Mouse (Mus musculus) cerebellum, postnatal 4 days (tissue): ENCODE data around the gene Adcy6.

Experiments
- DNase-seq, 2 experiments: peaks; one replicate each; pipeline ENCODE4 v3.0.0; 2022; ENCODE audit warnings: low spot score in 2 of 2, mixed read lengths in 1 of 2

Gene Adcy6

DNA sequence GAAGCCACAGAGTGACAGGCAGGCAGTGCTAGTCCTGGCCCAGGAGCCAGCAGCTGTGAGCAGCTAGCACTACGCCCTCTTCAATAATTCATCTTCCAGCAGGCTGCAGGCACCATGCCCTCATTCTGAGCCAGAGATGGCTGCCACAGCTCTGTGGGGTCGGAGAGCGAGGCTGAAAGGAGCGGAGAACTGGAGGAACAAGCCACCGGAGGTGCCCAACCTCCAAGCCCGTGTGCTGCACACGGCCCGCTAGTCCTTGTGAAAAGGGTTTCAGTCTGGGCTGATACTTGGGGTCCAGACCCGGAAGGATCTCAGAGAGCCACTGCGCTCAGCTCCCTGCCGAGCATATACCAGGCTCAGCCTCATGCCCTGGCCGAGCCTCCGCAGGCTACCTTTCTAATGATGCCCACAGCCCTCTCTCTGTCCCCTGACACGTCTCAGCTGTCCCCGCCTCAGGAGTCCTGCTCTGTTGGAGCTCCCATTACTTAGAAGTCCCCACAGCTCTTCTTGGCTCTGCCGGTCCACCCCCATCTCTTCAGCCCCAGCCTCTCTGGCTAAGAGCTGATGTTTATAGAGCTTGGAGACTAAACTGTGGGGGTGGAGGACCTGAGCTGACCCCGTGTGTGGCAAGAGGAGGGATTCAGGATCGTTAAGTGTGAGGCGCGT lies 18.8 kb upstream of the Adcy6 start:
- no peak for DNase-seq

DNA sequence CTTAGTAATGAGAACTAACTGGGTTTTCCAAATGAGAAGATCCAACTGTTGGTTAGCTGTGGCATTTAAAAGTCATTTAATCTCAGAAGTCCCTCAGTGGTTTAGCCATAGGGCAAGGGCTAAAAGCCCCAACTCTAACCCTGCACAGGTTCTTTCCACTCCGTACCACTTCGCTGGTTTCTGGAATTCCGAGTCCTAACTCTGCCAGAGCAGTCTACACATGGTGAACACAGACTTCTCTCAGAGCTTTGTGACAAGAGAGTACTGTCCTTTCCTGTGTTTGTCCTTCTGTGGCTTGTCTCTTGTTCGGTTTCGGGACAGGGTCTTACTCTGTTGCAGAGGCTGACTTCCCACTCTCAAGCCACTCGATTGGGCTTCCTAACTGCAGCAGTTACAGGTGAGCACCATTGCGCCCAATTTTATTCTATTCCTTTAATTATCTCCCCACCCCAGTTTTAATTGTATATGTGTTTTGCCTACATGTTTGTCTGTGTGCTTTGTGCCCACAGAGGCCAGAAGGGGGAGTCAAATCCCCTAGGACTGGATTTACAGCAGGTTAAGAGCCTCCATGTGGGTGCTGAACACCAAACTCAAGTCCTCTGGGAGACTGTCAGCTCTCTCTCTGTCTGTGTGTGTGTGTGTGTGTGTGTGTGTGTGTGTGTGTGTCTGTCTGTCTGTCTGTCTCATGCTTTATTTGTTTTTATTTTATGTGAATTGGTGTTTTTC lies 16.8 kb upstream of the Adcy6 start:
- DNase-seq: no peak

DNA sequence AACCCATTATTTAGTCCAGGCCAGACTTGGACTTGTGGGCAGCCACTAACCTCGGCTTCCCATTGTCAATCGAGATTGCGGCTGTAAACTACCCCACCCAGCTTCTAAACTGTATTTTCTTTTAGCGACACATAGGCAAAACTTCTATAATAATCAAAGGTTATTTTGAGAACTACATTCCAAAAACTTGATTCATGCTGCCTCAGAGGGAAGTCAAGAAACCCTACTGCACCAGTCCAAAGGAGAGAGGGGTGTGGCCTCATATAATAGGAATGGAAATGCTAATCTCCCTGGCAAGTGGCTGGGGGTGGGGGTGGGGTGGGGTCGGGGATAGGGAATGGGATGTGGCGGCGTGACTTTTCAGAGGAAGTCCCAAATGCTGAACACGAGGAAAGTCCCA lies 16.2 kb upstream of the Adcy6 start:
- no peak for DNase-seq

DNA sequence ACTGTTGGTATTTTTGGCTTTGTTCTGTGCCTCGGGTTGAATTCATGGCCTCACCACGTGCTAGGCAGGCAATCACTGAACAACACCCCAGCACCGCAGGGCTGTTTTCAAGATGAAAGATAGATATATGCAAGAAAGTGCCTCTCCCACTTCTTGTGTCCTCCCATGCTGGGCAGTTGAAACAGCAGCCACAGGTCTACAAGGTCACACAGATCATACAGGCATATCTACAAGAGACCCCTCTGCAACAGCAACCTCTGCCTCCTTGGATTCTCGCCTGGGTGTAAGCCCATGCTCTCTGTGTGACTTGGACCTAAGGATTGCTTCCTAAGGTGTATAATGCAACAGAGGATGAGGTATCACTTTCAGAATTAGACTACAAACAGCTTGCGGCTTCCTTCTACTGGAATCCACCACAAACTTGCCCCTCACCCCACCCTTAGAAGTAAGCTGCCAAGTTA lies 13.5 kb upstream of the Adcy6 start:
- no peak for DNase-seq

DNA sequence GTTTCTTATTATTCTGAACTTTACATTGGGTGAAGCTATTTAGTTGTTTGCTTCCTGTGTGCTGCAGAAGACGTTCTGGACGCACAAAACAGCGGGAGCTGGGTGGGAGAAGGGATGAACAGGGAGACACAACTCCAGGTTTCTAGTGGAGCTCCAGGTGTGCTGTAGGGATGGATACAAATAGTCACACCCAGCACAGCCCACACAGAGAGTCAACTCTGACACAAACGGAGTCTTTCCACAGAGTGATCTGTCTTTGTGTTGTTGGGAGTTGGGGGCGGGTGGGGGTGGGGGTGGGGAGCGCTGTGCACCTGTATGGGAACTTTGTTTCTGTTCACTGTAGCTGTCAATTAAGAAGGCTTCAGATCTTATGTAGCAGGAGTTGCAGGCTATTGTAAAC lies 12.8 kb upstream of the Adcy6 start:
- no peak for DNase-seq

DNA sequence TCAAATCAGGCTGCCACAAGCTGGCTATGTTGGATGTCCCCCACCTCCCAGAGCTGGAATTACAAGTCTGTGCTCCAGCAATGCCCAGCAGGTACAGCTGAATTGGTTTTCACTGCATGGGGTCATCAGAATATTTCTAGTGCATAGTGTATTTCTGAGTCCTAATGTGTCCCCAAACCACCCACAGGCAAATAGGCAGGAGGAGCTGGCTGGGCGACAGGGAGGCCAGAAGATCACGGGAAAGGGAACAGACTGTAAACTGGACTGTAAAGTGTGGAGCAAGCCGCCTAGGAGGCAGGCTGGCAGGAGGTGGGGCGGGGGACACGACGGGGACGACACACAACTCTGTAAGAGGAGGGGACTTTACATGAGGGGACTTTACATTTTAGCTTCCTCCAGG lies 12.3 kb upstream of the Adcy6 start:
- DNase-seq: no peak

DNA sequence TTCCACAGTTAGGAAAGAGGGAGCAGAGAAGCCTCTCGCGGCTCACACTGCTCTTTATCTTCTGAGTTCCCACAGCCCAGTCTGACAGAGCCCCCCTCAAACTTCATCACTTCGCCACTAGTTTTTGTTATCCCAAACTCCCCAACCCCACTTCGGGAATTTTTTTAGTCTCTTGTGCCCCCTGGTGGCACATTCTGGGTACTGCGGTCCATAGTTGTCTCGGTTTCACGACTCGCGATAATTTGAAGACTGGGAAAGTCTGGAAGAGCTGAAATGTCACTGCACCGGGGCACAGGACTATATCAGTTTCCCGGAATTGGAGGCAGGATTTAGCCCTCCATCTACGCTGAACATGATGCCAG lies 7.3 kb upstream of the Adcy6 start:
- DNase-seq: peak; percentile 79 to 85

DNA sequence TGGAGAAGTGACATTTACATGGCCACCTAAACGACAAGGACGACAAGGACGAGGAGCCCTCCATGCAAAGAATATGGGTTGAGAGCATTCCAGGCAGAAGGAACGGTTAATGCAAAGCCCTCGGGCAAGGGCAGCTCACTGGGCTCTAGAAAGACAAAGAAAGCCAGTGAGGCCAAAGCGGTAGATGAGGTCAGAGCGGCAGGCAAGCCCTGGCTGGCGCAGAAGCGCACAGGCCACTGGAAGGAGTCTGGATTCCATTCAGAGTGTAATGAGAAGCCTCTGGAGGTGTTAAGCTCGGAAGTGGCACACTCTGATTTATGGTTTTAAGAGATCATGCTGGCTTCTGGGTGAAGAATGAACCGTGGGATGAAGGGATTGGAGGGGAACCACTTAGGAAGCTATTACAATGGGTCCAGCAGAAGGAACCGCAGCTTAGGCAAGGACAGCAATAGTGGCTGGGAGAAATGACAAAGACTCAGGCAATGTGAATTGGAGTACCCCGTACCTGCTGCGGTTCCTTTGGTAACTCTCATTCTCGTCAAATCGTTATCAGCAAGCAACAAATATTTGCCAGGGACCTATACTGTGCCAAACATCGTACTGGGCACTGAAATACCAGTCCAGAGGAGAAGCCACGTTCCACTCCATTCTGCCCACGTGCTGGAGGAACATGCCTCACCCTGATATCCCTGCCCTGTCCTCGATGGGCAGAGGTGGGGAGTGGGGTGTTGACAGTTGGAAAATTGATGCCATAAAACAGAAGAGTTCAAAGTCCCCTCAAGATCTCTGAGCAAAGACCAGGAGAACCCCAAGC lies 6.7 kb upstream of the Adcy6 start:
- no peak for DNase-seq

DNA sequence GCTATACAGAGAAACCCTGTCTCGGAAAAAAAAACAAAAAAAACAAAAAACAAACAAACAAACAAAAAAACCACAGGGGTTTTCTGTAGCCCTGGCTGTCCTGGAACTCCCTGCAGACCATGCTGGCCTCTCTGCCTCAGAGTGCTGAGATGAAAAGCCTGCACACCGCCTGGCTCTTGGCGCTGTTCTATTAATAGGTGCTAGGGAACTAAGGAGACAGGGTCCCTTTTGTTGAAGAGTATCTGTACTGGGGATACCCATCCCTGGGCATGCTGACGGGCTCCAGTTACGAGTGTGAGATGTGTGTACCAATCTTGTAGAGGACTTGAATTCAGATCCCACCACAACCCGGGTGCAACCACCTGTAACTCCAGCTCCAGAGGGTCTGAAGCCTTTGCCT lies 5.9 kb upstream of the Adcy6 start:
- no peak for DNase-seq

DNA sequence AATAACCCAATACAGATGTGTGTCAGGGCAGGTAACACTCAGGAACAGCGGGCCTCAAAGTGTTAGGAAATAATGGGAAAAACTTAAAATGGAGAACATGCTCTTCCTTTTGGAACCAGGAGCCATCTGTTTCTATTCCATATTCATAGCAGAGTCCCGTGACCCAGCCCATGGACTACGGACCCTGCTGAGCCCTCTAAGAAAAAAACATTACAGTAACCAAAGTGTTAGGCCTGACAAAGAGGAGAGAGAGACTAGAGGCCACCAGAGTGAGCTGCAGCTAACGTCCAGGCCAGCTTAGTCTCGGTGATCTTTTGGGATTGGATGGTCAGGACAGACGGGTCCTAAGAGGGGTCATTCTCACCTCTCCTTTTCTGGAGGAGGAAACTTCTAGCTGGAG lies 5.1 kb upstream of the Adcy6 start:
- no peak for DNase-seq

DNA sequence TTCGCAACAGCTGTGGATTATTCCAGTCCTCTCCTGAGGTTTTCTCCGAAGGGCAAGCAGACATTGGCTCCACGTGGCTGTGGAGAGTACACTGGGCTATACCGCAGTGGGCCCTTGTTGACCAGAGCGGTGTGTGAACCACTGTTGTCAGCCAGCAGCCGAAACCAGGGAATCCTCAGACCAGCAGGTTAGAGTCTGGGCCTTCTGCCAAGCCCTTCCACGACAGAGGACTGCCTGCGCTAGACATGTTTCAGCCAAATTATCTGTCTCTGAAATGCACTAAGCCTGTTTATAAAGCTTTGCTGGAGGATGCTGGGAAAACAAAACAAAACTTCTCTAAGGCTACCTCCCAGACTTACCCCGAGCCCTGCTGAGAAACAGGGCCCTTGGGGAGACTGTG lies 4.7 kb upstream of the Adcy6 start:
- peak in 1 of 2 experiments; percentile 50 for DNase-seq

DNA sequence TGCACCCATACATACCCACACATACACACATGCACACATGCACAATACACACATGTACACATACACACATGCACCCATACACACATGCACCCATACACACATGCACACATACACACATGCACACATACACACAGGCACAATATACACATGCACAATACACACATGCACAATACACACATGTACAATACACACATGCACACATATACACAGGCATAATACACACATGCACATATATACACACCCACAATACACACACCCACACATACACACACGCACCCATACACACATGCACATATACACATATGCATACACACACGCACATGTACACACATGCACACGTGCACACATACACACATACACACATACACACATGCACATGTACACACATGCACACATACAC lies 2.4 kb upstream of the Adcy6 start:
- no peak for DNase-seq

DNA sequence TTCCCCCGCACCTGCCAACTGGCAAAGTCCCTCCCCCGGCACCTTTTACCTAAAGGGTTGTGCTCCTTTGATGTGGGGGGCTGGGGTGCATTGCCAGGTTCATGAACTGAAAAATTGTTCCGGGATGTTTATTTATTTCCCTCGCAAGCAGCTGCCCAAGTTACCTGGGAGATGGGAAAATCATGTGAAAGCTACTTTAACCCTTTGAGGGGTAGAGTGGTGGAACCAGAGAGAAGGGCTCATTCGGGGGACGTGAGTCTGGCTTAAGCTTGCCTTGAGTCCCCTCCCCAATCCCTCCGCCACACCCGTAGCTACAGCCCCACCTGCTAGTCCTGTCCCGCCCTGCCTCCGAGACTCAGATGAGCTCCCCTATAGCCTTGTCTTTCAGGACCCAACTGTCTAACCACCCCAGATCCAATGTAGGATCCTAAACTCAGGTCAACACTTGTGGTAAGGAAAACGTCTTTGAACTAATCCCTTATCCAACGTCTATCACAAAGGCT lies 306 bp upstream of the Adcy6 start:
- no peak for DNase-seq

DNA sequence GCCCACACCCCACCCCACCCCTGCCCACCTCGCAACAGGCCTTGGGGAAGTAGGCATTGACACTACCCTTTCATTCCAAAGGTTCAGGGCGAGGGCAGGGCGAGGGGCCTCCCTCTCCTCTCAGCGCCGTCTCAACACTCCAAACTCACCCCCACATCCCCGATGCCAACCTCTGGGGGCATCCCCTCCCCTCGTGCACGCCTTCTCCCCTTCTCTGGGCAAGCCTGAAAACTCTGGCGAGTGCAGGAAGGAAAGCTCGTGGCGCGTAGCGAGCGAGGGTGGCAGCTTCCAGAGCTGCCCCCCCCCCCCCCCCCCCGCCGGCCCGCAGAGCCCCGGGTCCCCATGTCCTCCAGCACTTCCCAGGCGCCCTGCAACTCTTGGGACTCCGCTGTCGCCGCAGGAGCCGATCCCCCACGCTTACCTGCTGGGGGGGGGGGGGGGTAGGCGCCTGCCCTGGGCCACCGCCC lies 1.1 kb downstream of the Adcy6 start:
- peak in 1 of 2 experiments; percentile 20 for DNase-seq

DNA sequence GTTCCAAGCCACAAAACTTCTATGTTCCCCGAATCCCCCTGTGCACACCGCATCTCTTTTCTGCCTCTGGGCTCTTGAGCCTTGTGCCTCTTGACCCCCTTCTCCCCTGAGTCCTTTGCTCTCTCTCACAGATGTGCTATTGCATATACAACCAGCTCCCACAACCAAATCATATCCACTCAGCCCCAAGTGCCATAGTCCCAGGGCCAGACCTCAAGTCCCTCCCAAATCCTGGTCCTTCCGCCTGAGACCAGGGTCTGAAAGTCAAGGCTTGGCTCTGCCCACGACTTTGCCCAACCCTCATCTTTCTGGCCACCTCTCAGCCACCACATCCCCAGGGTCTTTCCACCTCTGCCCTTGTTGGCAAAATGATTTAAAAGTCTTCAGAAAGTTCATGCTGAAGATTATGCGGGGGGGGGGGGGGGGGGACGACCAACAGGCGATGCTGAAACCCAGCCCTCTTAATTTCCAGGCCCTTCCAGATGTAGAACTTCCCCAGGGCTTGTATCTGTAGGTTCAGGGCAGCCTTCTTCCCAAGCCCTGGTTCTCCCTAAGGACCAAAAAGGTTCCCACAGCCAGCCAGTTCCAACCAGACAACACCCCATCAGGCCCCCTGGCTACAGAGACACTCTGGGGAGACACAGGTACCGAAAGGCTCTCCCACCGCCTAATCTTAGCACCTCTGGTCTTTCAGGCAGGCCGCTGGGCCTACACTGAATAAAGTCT lies 1.7 kb downstream of the Adcy6 start:
- DNase-seq: no peak

DNA sequence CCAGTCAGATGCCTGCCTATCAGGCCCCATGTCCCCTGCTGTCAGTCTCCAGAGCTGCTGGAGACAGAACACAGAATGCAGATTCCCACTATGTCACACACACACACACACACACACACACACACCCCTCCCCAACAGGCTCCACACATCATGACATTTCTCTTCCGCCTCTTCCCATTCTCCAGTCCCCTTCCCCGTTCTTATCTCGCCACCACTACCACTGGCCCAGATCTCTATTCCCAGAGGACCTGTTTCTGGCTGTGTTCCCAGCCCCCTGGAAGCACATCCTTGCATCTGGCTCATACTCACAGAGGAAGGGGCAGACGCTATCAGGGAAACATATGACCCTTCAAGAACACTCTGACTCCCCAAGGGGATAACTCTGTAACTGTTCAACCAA lies 2.3 kb downstream of the Adcy6 start:
- no peak for DNase-seq

DNA sequence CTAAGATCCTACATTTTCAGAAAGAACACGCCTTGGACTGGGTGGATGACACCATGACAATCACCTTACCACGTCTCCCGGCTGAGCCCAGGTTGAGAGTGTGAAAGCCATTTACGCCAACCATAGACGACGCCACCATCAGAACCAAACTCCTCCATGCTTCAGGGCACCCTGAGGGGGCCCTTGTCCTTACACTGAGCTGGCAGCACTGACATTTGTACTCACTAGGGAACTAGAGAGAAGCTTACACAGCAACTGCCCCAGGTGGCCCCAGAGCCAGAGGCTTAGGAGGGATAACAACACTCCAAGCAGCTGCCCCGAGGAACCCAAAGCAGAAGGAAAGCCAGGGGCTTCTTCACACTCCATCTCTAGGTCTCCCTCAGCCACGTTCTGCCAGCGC lies 3.1 kb downstream of the Adcy6 start:
- DNase-seq: no peak

DNA sequence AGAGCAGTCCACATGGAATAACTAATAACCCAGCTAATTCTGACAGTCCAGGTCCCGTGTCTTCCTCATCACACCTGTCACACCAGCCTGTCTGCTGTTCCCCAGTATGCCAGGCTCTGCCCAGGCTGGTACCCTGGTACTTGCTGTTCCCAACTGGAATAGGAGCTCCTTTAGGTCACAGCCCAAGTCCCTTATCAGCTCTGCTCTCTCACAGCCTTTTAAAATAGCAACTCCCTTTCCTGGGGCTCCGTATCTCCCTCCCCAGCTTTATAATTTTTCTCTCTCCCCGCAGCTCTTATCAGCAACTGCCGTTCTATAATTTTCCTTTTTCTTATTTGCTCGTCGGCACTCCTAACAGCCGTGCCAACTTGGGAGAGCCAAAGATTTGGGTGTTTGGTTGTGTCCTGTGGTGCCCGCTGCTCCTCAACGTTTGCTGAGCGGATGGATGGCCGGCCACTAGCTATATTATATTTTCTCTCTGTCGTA lies 3.8 kb downstream of the Adcy6 start:
- DNase-seq: no peak

DNA sequence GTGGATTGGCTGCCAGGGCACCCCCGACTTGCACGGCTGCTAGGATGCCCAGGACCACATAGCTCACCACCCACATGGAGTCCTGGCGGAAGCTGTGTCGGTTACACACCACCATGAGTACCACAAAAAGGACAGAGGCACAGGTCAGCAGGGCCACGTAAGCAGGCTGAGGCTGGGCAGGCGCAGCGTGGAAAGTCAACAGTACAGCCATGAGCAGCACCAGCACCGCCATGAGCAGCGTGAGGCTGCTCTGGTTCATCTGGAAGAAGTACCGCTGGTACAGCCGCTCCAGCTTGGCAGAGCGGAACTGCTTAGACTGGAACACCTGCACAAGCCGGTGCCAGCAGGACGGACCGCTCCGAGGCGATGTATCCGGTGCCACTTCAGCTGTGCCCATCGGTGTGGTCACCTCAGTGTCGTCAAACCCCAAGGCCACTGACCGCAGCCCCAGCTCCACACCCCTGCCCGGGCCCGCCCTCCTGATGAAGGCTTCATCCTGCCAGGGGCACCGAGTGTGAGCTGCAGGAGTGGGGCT lies 5.8 kb downstream of the Adcy6 start:
- no peak for DNase-seq

DNA sequence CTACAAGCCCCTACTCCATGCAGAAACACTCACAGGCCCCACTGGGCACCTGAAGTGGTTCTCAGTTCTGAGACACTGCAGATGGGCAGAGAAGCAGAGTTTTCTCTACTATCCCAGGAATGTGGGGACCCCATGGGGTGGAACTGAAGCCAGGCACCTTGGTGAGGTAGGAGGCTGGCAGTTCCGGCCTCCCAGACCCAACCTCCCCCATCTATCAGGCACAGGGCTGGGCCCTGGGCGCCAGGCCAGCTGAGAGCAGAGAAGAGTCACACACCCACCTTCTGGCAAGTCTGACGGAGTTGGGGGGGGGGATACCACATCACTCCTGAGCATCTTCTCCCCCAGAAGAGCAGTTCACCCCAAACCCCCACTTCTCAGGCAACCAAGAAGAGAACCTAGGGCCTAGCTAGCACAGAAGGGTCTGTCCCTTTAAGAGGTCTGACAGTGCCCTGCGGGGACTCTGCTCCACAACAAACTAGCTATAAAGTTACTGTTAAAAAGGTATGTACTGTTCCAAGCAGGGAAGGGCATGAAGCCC lies 6.9 kb downstream of the Adcy6 start:
- no peak for DNase-seq
